Mouse (Mus musculus) liver, embryonic 16.5 days (tissue): ENCODE measurements at regions not wholly inside any gene's neighbourhood (a gene's known extent, or its start where the extent isn't known, plus 50 kb on each side); places are given as distances from the start of the nearest gene placed in this dataset.

Experiments used
- ATAC-seq: fragments of 200-750 bp; cut with Nextera tagmentation; 2 replicates; pipeline ENCODE4 v1.8.0; 2017; ENCODE audit warnings: low read depth, mild to moderate bottlenecking, moderate number of reproducible peaks, moderate library complexity
- H3K27ac ChIP-seq: fragments of 300-500 bp; sonication (generic); 2 replicates; pipeline ENCODE4 v1.5.1; 2014; ENCODE audit warnings: mild to moderate bottlenecking, low read length
- H3K27me3 ChIP-seq: fragments of 300-500 bp; sonication (generic); 2 replicates; pipeline ENCODE4 v1.6.1; 2014; ENCODE audit warnings: low read depth, low read length, mixed read lengths; ENCODE audit not compliant: control insufficient read depth, insufficient read depth
- H3K36me3 ChIP-seq: fragments of 300-500 bp; sonication (generic); 2 replicates; pipeline ENCODE4 v1.6.1; 2014; ENCODE audit warnings: mild to moderate bottlenecking; ENCODE audit not compliant: control insufficient read depth, insufficient read depth
- H3K4me1 ChIP-seq: fragments of 300-500 bp; sonication (generic); 2 replicates; pipeline ENCODE4 v1.6.1; 2014; ENCODE audit warnings: low read depth, low read length, mixed read lengths; ENCODE audit not compliant: control insufficient read depth
- H3K4me2 ChIP-seq: fragments of 300-500 bp; sonication (generic); 2 replicates; pipeline ENCODE4 v1.6.1; 2014; ENCODE audit warnings: low read depth, low read length, mixed read lengths
- H3K4me3 ChIP-seq: fragments of 300-500 bp; sonication (generic); 2 replicates; pipeline ENCODE4 v1.5.1; 2014; ENCODE audit warnings: low read depth, mild to moderate bottlenecking, low read length
- H3K9ac ChIP-seq: fragments of 300-500 bp; sonication (generic); 2 replicates; pipeline ENCODE4 v1.6.1; 2014; ENCODE audit warnings: low read depth, low read length
- H3K9me3 ChIP-seq: fragments of 300-500 bp; sonication (generic); replicated peaks from 2 replicates; pipeline ENCODE4 v1.6.1; 2016; ENCODE audit warnings: low read length; ENCODE audit not compliant: control insufficient read depth
- WGBS: fragments of 180-500 bp; shearing (Covaris S2); extraction: QIAGEN DNeasy Blood & Tissue Kit; methylation state at CpG from one replicate; pipeline ENCODE4 v1.1.7; 2014; ENCODE audit not compliant: insufficient replicate concordance; 5-methylcytosine and 5-hydroxymethylcytosine counted together

GRCm38 (mm10) chr14:36499323-36499722 is 404.6 kb downstream of the 4930474N05Rik start:
- 51% methylated on average over 2 of the region's 2 CpGs for whole genome bisulfite sequencing
- H3K4me2 ChIP-seq: no peak overlapping the region
- no peaks in the 10 kb centered on the region for H3K27me3 ChIP-seq
- no peak overlapping the region for H3K27ac ChIP-seq
- no peaks in the 10 kb centered on the region for H3K36me3 ChIP-seq
- no peaks in the 10 kb centered on the region for H3K9me3 ChIP-seq
- no peak overlapping the region for H3K4me3 ChIP-seq
- no peak for ATAC-seq
- no peak overlapping the region for H3K9ac ChIP-seq
- no peaks in the 10 kb centered on the region for H3K4me1 ChIP-seq

- Histone ChIP-seq H3K4me3 (no peak overlapping the region), H3K9ac (no peak overlapping the region), H3K9me3 (no peaks in the 10 kb centered on the region), H3K27ac (no peak overlapping the region), H3K4me1 (no peaks in the 10 kb centered on the region), H3K36me3 (no peaks in the 10 kb centered on the region), H3K27me3 (no peaks in the 10 kb centered on the region), H3K4me2 (no peak overlapping the region)
- no peak for ATAC-seq
Measured at GRCm38 (mm10) chr14:36485499-36485898, 390.8 kb downstream of the 4930474N05Rik start.

- Histone ChIP-seq H3K9ac (no peak overlapping the region), H3K4me1 (no peaks in the 10 kb centered on the region), H3K36me3 (no peaks in the 10 kb centered on the region), H3K27me3 (no peaks in the 10 kb centered on the region), H3K27ac (no peak overlapping the region), H3K4me2 (no peak overlapping the region), H3K9me3 (no peaks in the 10 kb centered on the region), H3K4me3 (no peak overlapping the region)
- WGBS: 51% methylated on average over 2 of the region's 2 CpGs
- ATAC-seq: no peak
Measured at GRCm38 (mm10) chr14:36471617-36472016, 376.9 kb downstream of the 4930474N05Rik start.

GRCm38 (mm10) chr14:36470362-36470761 is 375.6 kb downstream of the 4930474N05Rik start:
- Histone ChIP-seq H3K27ac (no peak overlapping the region), H3K4me1 (no peaks in the 10 kb centered on the region), H3K36me3 (no peaks in the 10 kb centered on the region), H3K9ac (no peak overlapping the region), H3K4me2 (no peak overlapping the region), H3K9me3 (no peaks in the 10 kb centered on the region), H3K27me3 (no peaks in the 10 kb centered on the region), H3K4me3 (no peak overlapping the region)
- ATAC-seq: no peak
- WGBS: 33% methylated on average over 1 of the region's 1 CpGs

GRCm38 (mm10) chr14:36453049-36453448 is 358.3 kb downstream of the 4930474N05Rik start:
- no peak overlapping the region for H3K4me3 ChIP-seq
- H3K36me3 ChIP-seq: no peaks in the 10 kb centered on the region
- H3K27ac ChIP-seq: no peak overlapping the region
- H3K27me3 ChIP-seq: no peaks in the 10 kb centered on the region
- no peaks in the 10 kb centered on the region for H3K9me3 ChIP-seq
- no peak overlapping the region for H3K4me2 ChIP-seq
- H3K4me1 ChIP-seq: no peaks in the 10 kb centered on the region
- ATAC-seq: no peak
- H3K9ac ChIP-seq: no peak overlapping the region
- 49% methylated on average over 1 of the region's 1 CpGs for WGBS

- H3K27me3 ChIP-seq: no peaks in the 10 kb centered on the region
- ATAC-seq: no peak
Measured at GRCm38 (mm10) chr14:36450126-36450525, 355.4 kb downstream of the 4930474N05Rik start.

GRCm38 (mm10) chr14:36414656-36415273 is 320.0 kb downstream of the 4930474N05Rik start:
- Histone ChIP-seq H3K4me3 (no peak overlapping the region), H3K4me1 (no peaks in the 10 kb centered on the region), H3K27me3 (no peaks in the 10 kb centered on the region), H3K4me2 (no peak overlapping the region), H3K36me3 (no peaks in the 10 kb centered on the region), H3K9ac (no peak overlapping the region), H3K27ac (no peak overlapping the region), H3K9me3 (no peaks in the 10 kb centered on the region)
- no peak for ATAC-seq
- 55% methylated on average over 3 of the region's 3 CpGs for WGBS

More at GRCm38 (mm10) chr14:36450126-36450525, 355.4 kb downstream of the 4930474N05Rik start:
- Histone ChIP-seq H3K36me3 (no peaks in the 10 kb centered on the region), H3K4me3 (no peak overlapping the region), H3K4me1 (no peaks in the 10 kb centered on the region), H3K9ac (no peak overlapping the region), H3K4me2 (no peak overlapping the region), H3K9me3 (no peaks in the 10 kb centered on the region), H3K27ac (no peak overlapping the region)

- 61% methylated on average over 1 of the region's 1 CpGs for WGBS
- no peaks in the 10 kb centered on the region for H3K9me3 ChIP-seq
- H3K27ac ChIP-seq: no peak overlapping the region
- H3K27me3 ChIP-seq: no peaks in the 10 kb centered on the region
- H3K4me1 ChIP-seq: no peaks in the 10 kb centered on the region
- no peak for ATAC-seq
- no peak overlapping the region for H3K4me2 ChIP-seq
- no peaks in the 10 kb centered on the region for H3K36me3 ChIP-seq
- H3K9ac ChIP-seq: no peak overlapping the region
- no peak overlapping the region for H3K4me3 ChIP-seq
Measured at GRCm38 (mm10) chr14:36414180-36414579, 319.5 kb downstream of the 4930474N05Rik start.
